Mouse (Mus musculus) midbrain, embryonic 14.5 days (tissue): ENCODE measurements around the gene Fnip2. TPM values are rescaled to one million over a fixed set of nuclear protein-coding genes. Genes with fewer than 3 reads are reported as not detected.

Experiments
- ATAC-seq: fragments of 200-750 bp; cut with Nextera tagmentation; 2 replicates; pipeline ENCODE4 v1.8.0; 2017; ENCODE audit warnings: moderate number of reproducible peaks, moderate library complexity; ENCODE audit not compliant: low FRiP score, low TSS enrichment
- DNase-seq: peaks from one replicate; pipeline ENCODE4 v3.0.0-alpha.2; 2015
- H3K27ac ChIP-seq: fragments of 300-500 bp; sonication (generic); replicated peaks from 2 replicates; pipeline ENCODE4 v1.5.1; 2014; ENCODE audit warnings: mild to moderate bottlenecking, low read depth, low read length, moderate library complexity
- H3K27me3 ChIP-seq: fragments of 300-500 bp; sonication (generic); 2 replicates; pipeline ENCODE4 v1.6.1; 2014; ENCODE audit warnings: low read length, control low read depth, mixed read lengths; ENCODE audit not compliant: control insufficient read depth, insufficient read depth
- H3K36me3 ChIP-seq: fragments of 300-500 bp; sonication (generic); 2 replicates; pipeline ENCODE4 v1.6.1; 2014; ENCODE audit warnings: low read length, control low read depth; ENCODE audit not compliant: control insufficient read depth, insufficient read depth
- H3K4me1 ChIP-seq: fragments of 300-500 bp; sonication (generic); 2 replicates; pipeline ENCODE4 v1.6.1; 2014; ENCODE audit warnings: mild to moderate bottlenecking, antibody characterized with exemption, low read length, control low read depth; ENCODE audit not compliant: control insufficient read depth, insufficient read depth
- H3K4me2 ChIP-seq: fragments of 300-500 bp; sonication (generic); 2 replicates; pipeline ENCODE4 v1.6.1; 2014; ENCODE audit warnings: mild to moderate bottlenecking, low read length, moderate library complexity
- H3K4me3 ChIP-seq: fragments of 300-500 bp; sonication (generic); replicated peaks from 2 replicates; pipeline ENCODE4 v1.5.1; 2014; ENCODE audit warnings: low read depth, low read length
- H3K9ac ChIP-seq: fragments of 300-500 bp; sonication (generic); replicated peaks from 2 replicates; pipeline ENCODE4 v1.6.1; 2014; ENCODE audit warnings: mild to moderate bottlenecking, low read length, moderate library complexity
- H3K9me3 ChIP-seq: fragments of 300-500 bp; sonication (generic); 2 replicates; pipeline ENCODE4 v1.6.1; 2016; ENCODE audit warnings: low read length, control low read depth, mixed read lengths; ENCODE audit not compliant: control insufficient read depth
- WGBS: fragments of 180-500 bp; shearing (Covaris S2); extraction: QIAGEN DNeasy Blood & Tissue Kit; methylation state at CpG from one replicate; pipeline ENCODE4 v1.1.7; 2014; 5-methylcytosine and 5-hydroxymethylcytosine counted together
- polyA plus RNA-seq: library from polyadenylated mRNA; unstranded; fragments of >200 nt; fragmentation: Nextera tagmentation; extraction: Ambion mirVana; gene quantifications from 2 replicates; pipeline ENCODE4 v1.2.1, GENCODE M21; 2014

The Fnip2 gene
- polyA plus RNA-seq, 1 experiment from 2014 or later = 7.7 TPM

DNA sequence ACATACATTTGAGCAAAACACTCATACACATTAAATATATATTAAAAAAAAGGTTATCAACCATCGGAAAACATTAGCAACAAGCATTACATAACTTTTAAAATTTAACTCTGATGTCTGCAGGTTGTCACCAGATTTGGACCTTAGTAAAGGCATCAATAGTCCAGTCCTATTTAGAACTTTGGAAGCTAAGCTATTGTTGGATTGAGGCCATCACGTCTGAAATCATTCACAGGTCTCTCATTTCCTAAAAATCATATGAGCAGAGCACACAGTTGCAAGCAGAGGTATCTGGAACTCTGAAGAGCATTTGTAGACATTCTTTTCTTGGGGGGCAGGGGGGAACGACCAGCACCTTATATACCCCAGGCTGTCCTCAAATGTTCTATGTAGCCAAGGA lies 28.5 kb downstream of the Fnip2 start:
- H3K9ac ChIP-seq = no peak overlapping the region
- 88% methylated on average over 3 of the region's 3 CpGs for WGBS
- ATAC-seq (no peak), DNase-seq (no peak)
- no peak overlapping the region for H3K4me2 ChIP-seq
- H3K9me3 ChIP-seq = no peaks in the 10 kb centered on the region
- no peak overlapping the region for H3K4me3 ChIP-seq
- no peaks in the 10 kb centered on the region for H3K27me3 ChIP-seq
- H3K4me1 ChIP-seq = no peaks in the 10 kb centered on the region
- no peaks in the 10 kb centered on the region for H3K36me3 ChIP-seq
- H3K27ac ChIP-seq = no peak overlapping the region

- WGBS = 92% methylated on average over 3 of the region's 3 CpGs
- no peaks in the 10 kb centered on the region for H3K9me3 ChIP-seq
- no peak overlapping the region for H3K4me3 ChIP-seq
- no peaks in the 10 kb centered on the region for H3K4me1 ChIP-seq
- no peak overlapping the region for H3K4me2 ChIP-seq
- no peak overlapping the region for H3K9ac ChIP-seq
- no peak overlapping the region for H3K27ac ChIP-seq
- no peaks in the 10 kb centered on the region for H3K36me3 ChIP-seq
- no peaks in the 10 kb centered on the region for H3K27me3 ChIP-seq
- ATAC-seq (no peak), DNase-seq (no peak)
Measured at GRCm38 (mm10) chr3:79538342-79538741, 29.3 kb downstream of the Fnip2 start.

DNA sequence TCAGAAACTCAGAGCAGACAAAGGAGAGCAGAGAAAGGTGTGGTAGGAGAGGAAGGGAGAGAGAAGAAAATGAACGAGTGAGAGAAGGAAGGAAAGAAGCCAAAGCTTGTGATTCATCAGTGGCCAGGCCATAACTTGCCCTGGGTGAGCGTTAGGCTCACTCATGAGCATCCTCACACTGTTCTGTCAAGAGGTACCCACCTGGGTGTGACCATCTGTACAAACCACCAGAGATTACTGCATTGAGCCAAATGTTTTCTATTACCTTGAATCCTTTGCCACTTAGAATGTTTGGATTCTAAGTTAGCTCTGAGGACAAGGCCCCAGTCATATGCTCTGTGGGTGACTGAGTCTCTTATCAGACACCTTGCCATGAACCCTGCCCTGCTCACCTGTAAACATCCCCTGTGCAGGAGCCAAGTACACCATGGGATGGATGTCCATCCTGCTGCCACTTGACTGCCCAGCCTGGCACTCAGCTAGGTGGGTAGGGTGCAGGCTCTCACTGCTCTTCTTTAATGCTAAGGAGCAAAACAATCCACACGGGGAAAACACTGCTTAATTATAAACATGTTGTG lies 29.9 kb downstream of the Fnip2 start:
- WGBS = 88% methylated on average over 3 of the region's 3 CpGs
- Histone ChIP-seq H3K4me1 (no peaks in the 10 kb centered on the region), H3K36me3 (no peaks in the 10 kb centered on the region), H3K27ac (no peak overlapping the region), H3K9me3 (no peaks in the 10 kb centered on the region), H3K27me3 (no peaks in the 10 kb centered on the region), H3K4me3 (no peak overlapping the region), H3K4me2 (no peak overlapping the region), H3K9ac (no peak overlapping the region)
- DNase-seq (no peak), ATAC-seq (no peak)

DNA sequence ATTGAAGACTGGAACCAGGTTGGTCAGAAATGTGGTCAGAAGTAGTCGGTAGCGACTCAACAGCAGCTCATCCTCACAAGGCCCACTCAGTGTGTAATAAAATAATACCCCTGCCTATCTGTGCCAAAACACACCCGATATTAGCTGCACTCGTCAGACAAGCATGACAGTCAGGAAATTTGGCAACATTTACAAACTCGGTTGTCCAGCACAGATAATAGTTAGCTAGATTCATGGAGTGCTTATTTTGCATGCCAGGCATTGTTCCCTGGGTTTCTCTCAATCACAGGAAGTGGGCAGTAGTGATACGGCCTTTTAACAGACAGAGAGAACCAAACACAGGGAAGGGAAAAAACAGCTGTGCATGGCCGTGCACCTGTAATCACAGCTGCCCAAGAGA lies 30.6 kb downstream of the Fnip2 start:
- H3K4me1 ChIP-seq = no peaks in the 10 kb centered on the region
- ATAC-seq = no peak
- H3K36me3 ChIP-seq = no peaks in the 10 kb centered on the region
- 92% methylated on average over 7 of the region's 7 CpGs for WGBS
- H3K27ac ChIP-seq = no peak overlapping the region
- no peak overlapping the region for H3K9ac ChIP-seq
- no peak overlapping the region for H3K4me2 ChIP-seq
- no peak overlapping the region for H3K4me3 ChIP-seq
- no peaks in the 10 kb centered on the region for H3K9me3 ChIP-seq
- DNase-seq = no peak
- no peaks in the 10 kb centered on the region for H3K27me3 ChIP-seq

DNA sequence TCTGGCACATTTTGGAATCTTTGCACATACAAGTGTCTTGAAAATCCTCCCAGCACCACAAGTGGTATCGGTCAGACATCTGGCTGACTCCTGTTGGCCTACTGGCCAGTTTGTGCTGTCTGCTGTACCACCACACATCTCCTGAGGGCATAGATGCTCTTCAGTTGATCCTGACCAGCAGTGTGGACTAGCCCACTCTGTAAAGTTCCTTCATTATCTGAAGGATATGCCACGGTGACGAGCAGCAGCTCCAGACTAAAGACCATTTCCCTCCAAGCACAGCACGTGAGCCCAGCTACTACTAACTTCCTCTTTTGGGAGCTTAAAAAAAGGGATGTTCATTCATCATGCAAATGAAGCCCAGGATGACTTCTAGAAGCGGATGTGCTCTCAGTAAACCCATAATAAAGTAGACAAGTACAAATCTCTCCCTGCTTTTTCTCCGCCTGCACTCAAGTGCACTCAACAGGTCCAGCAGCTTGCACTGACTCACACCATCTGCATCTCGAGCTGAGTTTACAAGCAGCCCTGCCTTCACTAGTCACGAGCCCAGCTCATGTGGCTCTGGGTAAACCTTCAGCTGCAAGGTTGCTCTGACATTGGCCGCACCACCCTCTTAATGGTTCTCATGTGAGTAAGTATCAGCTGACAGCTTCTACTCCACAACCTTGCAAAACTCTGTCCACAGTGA lies 35.9 kb downstream of the Fnip2 start:
- Histone ChIP-seq H3K4me2 (no peak overlapping the region), H3K4me3 (no peak overlapping the region), H3K36me3 (no peaks in the 10 kb centered on the region), H3K9ac (no peak overlapping the region), H3K27me3 (no peaks in the 10 kb centered on the region), H3K4me1 (no peaks in the 10 kb centered on the region), H3K27ac (no peak overlapping the region), H3K9me3 (no peaks in the 10 kb centered on the region)
- ATAC-seq (no peak), DNase-seq (no peak)
- WGBS = 90% methylated on average over 9 of the region's 9 CpGs

GRCm38 (mm10) chr3:79529499-79530096 lies 38.0 kb downstream of the Fnip2 start:
- no peak overlapping the region for H3K4me2 ChIP-seq
- ATAC-seq = no peak
- H3K9ac ChIP-seq = no peak overlapping the region
- no peaks in the 10 kb centered on the region for H3K4me1 ChIP-seq
- DNase-seq = no peak
- 82% methylated on average over 6 of the region's 6 CpGs for WGBS
- no peaks in the 10 kb centered on the region for H3K36me3 ChIP-seq
- no peak overlapping the region for H3K27ac ChIP-seq
- H3K27me3 ChIP-seq = no peaks in the 10 kb centered on the region
- H3K9me3 ChIP-seq = no peaks in the 10 kb centered on the region
- no peak overlapping the region for H3K4me3 ChIP-seq

DNA sequence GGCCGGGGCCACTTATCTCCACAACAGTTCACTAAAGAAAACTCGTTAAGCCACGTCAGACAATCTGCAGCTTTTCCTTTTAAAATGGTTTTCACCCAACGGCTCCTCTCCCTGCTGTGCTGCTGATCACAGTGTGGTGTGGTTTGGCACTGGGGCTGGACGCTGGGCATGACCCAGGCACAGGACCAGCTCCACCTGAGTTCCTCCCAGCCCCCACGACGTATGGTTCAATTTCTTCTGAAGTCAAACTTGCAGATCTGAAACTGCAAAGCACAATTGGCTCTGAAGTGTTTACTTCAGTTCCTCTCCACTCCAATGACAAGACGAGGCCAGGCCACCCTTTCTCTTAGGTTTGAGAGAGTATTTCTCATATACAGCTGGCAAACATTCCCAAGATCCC lies 39.1 kb downstream of the Fnip2 start:
- no peak overlapping the region for H3K4me3 ChIP-seq
- H3K4me1 ChIP-seq = no peaks in the 10 kb centered on the region
- DNase-seq = no peak
- ATAC-seq = no peak
- no peaks in the 10 kb centered on the region for H3K36me3 ChIP-seq
- no peak overlapping the region for H3K9ac ChIP-seq
- 70% methylated on average over 8 of the region's 8 CpGs for WGBS
- no peaks in the 10 kb centered on the region for H3K27me3 ChIP-seq
- no peaks in the 10 kb centered on the region for H3K9me3 ChIP-seq
- H3K4me2 ChIP-seq = no peak overlapping the region
- H3K27ac ChIP-seq = no peak overlapping the region

GRCm38 (mm10) chr3:79527921-79528320 lies 39.7 kb downstream of the Fnip2 start:
- ATAC-seq = no peak
- no peaks in the 10 kb centered on the region for H3K36me3 ChIP-seq
- no peaks in the 10 kb centered on the region for H3K9me3 ChIP-seq
- H3K4me2 ChIP-seq = no peak overlapping the region
- H3K4me3 ChIP-seq = no peak overlapping the region
- no peak overlapping the region for H3K9ac ChIP-seq
- WGBS = 76% methylated on average over 8 of the region's 8 CpGs
- H3K4me1 ChIP-seq = no peaks in the 10 kb centered on the region
- DNase-seq = no peak
- no peaks in the 10 kb centered on the region for H3K27me3 ChIP-seq
- H3K27ac ChIP-seq = no peak overlapping the region

- WGBS = 96% methylated on average over 3 of the region's 3 CpGs
- no peaks in the 10 kb centered on the region for H3K36me3 ChIP-seq
- H3K27ac ChIP-seq = no peak overlapping the region
- no peaks in the 10 kb centered on the region for H3K9me3 ChIP-seq
- no peak for ATAC-seq
- H3K4me1 ChIP-seq = no peaks in the 10 kb centered on the region
- H3K9ac ChIP-seq = no peak overlapping the region
- H3K27me3 ChIP-seq = no peaks in the 10 kb centered on the region
- H3K4me3 ChIP-seq = no peak overlapping the region
- no peak for DNase-seq
- H3K4me2 ChIP-seq = no peak overlapping the region
Measured at GRCm38 (mm10) chr3:79527521-79527920, 40.1 kb downstream of the Fnip2 start.
